Mouse (Mus musculus): ENCODE results near the gene Serpinb1a.

- no peak for TF ChIP-seq CTCF (IDR thresholded peaks at IDR 0.05; ENCODE audit: low read depth)
- no peak for TF ChIP-seq EP300 (IDR thresholded peaks at IDR 0.05; ENCODE audit: low read depth)
These were observed 47.1 kb upstream of the Serpinb1a start, which contains the start of gene Serpinb1c for GRCm38 (mm10) chr13:32898111-32898510.

All from heart, postnatal 0 days (tissue).